Mouse (Mus musculus) heart, adult 18-20 months (tissue): ENCODE results near the gene Dera. TPM values are rescaled to one million over a fixed set of nuclear protein-coding genes. Genes with fewer than 3 reads are reported as not detected.
A peak's percentile ranks its signal among the peaks of the same experiment; 100 is the strongest.

Experiments used
- DNase-seq, 2 experiments: peaks; one replicate each; pipeline ENCODE4 v3.0.0; 2021 to 2022; ENCODE audit warnings: mixed read lengths in 1 of 2
- total RNA-seq, 2 experiments: library from RNA; stranded (reverse); gene quantifications; 2 replicates each; pipeline ENCODE4 v1.2.3; 2021

The Dera gene
- total RNA-seq, 2 experiments from 2014 or later = 5.2 to 7.8 TPM

DNA sequence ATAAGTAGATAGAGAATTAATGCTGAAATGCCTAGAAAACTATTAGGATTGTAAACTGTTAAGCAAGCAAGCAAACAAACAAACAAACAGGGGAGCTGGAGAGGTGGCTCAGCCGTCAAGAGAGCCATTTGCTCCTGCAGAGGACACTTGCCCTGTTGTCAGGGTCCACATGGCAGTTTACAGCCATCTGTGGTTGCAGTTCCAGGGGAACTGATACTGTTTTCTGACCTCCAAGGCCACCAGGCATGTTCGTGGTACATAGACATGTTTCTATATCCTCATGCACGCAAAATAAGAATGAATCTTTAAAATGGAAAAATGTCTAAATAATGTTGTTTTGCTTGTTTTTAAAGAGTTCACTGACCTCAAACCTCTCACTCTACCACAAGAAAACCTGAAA lies 52.0 kb downstream of the Dera start:
- DNase-seq = no peak

DNA sequence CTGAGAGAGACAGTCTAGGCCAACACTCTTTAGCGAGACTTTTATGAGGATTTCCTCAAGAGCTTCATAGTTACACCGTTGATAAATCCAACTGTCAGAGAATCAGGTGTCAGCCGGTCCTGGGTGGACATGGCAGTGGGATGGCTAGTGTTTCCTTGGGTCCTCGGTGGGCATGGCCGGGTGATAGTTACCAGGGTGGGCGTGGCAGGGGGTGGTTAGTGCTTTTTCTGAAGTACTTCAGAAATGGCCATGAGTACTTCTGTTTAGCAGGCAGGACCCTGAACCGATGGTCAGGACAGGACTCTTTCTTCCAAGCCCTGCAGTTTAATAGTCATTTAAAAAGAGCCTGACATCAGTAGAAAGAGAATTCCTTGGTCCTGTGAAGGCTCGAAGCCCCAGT lies 52.5 kb downstream of the Dera start:
- no peak for DNase-seq

DNA sequence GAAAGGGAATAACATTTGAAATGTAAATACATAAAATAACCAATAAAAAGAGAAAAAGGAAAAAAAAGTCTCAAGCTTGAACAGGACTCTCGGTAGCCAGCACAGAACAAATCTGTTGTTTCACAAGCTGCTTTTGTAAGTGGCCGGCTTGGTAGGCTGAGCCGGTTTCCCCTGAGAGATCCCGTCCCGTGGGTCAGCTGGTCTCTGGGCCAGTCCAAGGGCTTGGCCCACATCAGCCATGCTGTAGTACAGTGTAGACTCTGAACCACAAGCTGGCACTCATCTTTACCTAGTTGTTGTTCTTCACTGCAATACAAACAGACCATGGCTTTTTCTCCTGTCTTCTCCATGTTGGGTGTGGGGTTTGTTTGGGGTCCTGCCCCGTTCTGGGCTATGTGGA lies 53.0 kb downstream of the Dera start:
- no peak for DNase-seq

DNA sequence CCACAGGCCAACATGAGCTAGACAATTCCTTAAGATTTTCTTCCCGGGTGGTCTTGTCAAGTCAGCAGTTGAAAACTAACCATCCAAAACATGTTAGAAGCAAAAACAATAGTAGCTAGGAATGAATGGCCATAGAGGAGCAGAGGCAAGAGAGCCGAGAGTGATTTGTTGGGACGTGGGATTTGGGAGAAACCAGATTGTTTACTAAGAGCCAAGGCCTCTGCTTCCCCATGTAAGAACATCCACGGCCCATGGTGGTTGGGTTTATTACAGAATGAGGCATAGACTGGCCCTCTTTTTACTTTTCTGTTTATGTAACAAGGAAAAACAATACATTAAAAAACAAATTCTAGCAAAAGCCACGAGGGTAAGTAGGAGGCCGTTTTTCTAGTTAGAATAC lies 54.4 kb downstream of the Dera start:
- no peak for DNase-seq

DNA sequence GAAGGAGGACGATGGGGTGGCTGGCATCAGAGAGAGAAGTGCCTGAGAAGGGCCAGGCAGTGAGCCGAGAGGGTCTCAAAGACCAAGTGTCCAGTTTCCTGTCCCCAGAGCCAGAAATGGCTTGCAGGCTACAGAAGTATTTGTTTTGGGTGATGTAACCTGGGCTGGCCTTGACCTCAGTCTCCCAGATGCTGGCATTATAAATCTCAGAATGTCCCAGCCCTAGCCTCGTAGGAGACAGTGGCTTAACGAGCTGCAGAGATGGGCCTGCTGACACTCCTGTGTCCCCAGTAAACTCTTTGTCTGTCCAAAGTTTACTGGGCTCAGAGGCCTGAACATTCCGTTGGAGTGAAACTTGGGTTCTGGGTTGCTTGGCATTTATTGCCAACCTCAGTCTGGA lies 55.8 kb downstream of the Dera start:
- no peak for DNase-seq

DNA sequence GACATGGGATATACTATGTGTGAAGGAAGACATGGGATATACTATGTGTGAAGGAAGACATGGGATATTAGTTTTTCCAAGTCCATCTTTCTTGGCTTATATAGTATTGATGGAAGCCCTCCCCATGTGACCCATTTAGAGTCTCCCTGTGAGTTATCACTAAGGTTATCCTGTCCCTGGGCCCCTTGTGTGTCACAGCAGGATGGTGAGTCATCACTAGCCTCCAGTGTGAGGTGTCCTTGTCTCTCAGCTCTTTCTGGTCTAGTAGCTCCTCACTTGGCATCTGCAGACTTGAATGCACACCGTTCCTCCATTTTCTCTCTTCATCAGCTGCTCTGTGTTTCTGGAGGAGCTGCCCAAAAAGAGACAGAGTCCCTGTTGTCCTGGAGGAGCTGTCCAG lies 59.7 kb downstream of the Dera start:
- no peak for DNase-seq

DNA sequence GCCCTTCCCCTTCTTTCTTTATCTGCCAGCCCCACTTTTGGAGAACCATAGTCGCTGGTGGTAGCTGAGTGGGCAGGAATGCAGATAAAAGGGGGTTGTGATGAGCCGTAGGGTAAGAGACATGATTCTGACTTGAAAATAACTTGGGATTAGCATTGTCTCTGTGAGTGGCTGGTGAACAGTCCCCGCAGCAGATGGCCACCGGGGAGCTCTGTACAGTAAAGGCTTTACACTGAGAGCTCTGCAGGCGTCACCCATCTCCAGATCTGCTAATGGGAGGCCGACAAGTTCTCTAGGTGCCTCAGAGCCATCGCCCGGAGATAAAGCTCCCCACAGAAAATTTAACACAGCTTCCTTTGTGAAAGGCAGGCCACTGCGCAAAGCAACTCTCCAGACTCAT lies 62.2 kb downstream of the Dera start:
- DNase-seq = no peak

DNA sequence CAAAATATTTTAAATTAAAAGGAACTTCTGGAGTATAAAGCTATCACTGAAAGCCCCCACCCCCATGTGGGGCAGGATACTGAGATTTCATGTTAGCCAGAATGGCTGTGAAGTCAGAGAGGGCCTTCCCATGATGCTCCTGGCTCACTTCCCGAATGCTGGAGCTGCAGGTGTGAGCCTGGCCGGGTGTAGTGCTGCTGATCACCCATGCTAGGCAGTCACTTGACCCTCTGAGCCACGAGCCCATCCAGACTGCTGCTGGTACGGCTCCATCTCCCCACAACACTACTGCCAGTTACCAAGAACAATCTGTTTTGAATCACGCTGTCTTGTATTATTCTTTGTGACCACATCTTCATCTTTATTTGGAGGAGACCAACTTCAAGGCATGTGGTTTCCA lies 68.2 kb downstream of the Dera start:
- DNase-seq = no peak

DNA sequence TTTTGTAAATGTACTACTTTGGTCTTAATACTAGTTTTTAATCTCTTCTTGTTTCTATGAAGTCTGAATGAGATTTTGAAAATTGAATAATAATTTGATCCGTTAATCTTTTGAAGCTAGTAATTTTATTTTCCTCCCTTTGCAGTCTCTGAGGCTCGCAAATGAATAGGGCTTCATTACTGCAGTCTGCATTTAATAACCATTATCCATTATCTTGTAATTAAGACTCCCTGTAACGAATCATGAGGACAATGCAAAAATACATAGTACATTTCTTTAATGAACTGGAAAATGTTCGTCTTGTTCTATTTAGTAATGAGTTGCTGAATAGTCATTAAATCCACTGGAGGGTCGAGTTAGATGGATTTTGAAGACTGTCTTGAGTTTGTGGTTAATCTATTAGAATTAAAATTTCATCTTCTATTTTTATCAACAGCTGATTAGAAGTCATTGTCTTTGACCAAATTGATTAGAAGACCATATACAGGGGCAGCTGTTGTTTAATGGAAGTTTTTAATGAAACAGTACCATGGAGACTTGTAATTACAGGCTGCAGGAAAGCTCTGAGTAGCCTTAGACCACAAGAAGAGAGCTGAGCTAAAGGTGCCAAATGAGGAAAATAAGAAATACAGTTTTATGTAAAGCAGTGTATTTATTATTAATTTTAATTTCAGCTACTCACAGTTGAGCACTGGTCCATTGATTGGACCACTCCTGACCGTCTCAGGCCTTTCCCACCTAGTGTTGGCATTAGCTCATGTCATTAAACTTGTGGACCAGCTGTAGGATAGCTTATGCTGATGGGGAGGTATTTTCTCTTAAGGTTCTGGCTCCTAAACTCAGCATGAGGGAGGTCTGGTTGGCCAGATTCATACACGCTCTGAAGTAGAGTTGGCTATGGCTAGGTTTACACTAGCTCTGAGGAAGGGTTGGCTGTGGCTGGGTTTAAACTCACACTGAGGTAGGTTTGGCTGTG lies 70.0 kb downstream of the Dera start:
- DNase-seq = no peak

DNA sequence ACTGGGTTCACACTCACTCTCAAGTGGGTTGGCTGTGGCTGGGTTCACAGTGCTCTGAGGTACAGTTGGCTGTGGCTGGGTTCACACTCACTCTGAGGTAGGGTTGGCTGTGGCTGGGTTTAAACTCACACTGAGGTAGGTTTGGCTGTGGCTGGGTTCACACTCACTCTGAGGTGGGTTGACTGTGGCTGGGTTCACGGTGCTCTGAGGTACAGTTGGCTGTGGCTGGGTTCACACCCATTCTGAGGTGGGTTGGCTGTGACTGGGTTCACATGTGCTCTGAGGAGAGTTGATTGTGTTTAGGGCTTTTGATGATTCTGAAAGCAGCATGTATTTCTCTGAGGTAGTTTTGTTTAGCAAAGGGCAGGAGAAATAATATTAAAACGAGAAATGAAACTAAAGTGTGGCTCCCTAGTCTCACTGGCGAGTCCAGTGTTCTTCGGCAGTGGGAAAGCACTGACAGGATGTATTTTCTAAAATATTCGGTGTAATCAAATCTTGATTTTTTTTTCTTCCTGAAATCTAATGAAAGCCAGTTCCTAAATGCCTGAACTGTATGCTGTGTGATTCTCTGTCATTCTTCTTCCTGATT lies 70.8 kb downstream of the Dera start:
- no peak for DNase-seq

DNA sequence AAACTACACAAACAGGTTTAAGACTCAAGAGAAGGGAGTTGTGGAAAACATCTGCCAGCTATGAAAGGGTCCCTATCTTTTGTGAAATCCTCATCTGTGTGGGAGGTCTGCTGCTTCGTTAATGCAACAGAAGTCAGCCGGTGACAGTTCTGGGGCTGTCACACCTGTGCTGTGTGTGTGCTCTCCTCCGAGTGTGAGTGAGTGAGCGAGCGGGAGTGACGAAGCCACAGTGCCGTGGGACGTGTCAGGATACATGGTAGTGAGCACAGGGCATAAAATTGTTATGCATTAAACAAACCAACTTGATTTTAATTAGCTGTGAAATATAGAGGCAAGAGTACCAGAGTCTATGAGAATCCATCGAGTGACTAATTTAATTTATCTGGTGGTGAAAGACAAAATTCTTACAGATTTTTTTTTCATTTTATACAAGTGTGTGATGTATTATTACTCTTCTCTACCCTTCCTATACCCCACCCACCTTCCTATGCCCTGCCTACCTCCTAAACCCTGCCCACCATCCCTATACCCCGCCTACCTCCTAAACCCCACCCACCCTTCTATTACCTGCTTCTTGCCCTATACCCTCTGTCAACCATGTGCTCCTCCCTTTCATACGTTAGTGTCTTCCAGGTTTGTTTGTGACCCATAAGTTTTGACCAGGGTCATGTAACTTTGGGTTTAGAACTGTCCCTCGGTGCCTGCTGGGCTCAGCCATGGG lies 74.9 kb downstream of the Dera start:
- no peak for DNase-seq

DNA sequence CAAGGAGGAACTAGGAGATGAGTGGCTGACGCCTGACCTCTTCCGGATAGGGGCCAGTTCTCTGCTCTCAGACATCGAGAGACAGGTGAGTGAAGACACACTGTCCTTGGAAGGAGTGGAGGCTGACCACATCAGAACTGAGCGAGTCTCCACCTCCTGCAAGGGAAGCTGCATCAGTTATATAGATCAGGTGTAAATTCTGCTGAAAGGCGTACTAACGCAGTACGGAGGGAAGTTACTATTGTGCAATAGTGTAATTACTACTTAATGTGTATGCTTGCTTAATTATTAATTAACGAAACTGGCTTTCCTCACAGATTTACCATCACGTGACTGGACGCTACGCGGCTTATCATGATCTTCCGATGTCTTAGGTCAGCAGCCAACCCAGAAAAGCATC lies 82.5 kb downstream of the Dera start:
- no peak for DNase-seq

DNA sequence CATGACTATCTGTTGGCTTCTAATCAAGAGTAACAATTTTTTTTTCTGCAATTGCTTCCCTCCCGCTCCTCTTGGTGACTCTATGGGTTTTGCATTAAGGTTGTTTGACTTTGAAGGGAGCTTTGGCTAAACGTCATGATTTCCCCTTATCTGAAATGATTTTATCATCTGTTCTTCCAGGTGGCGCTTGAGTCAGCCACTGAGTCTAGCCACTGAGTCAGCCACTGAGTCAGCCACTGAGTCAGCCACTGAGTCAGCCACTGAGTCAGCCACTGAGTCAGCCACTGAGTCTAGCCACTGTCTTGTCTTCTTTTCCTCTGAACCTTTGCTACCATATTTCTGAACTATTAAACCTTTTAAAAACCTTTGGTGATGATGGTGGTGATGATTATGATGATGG lies 89.0 kb downstream of the Dera start:
- no peak for DNase-seq

DNA sequence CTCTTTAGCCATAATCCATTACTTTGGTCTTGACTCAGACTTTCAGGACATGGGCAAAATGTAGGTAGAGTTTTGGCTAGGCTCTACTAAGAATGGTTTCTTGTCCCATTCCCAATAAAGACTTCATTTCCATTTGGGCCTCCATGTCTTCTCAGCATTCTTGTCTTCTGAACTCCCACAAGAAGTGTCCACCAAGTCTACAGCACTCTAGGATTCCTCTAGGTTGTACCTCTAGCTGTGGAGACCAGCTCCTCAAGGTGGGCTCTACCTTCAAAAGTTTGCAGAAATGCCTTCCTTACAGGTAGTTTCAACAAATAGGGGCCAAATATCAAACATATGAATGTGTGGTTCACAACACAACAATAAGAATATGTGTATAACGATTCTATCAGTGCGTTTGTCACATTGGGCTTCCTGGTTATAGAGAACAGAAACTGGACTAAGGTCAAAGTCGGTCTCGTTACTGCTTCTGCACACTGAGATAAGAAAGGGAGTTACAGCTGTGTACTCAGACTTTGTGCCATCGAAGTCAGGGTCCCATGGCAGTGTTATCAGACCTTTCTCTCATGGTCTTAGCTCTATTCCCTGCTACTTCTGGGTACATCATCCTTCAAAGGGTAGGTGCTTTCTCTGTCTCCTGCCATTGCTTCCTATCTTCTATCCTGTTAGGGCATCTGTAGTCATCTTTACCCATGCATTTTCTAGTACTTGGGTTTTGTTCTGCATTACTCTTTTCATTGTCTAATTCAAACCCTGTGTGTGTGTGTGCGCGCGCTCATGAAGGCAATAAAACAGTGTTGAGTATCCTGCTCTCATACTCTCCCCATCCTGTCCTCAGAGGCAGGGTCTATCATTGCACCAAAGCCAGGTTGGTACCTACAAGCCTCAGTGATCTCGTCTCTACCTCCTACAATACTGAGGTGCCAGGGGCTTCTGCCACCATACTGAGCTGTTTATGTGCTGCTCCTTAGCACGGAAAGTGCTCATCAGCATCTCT lies 103.2 kb downstream of the Dera start:
- DNase-seq = no peak

DNA sequence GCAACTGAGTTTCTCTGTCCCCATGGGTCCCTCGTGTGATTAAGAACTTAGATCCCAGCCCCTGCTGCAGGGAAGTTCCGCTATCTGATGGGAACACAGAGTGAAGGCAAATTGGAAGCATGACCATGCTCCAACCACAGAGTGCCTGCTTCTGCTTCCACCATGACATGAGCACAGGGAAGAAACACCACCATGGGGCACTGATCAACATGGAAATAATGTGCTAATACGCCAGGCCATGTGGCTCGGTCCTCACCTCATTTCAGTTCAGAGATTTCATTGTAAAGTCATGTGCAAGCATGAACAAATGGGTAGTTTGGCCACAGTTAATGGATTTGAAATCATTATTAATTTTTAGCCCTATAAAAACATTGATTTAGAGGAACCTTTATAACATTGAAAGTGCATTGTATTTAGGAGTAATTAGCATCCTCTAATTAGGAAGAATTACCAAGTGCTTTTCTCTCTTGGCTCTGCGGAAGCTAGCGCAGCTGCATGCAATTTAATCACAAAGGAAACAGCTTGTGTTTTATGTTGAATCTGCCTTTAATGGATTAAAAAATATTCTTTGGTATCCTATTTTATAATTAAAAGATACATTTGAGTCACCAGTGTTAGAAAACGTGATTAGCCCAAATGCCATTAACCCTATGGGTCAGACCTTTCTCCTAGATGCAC lies 115.7 kb downstream of the Dera start:
- DNase-seq = no peak

DNA sequence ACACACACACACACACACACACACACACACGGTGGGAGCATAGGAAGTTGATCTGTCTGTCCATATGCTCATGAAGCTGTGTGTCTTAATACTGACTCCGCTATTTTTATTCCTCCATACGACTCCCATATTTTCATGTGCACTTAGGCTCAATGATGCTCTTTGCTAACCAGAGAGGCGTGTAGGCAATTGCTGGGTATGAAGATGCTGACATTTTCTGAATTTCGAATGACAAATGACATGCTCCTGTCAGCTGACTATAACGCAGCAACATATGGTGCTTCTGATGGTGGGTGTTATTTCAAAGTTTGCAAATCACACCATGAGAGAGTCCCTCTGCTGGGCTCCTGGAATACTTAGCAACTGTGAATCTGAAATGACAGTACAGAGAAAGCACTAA lies 116.3 kb downstream of the Dera start:
- DNase-seq = no peak

DNA sequence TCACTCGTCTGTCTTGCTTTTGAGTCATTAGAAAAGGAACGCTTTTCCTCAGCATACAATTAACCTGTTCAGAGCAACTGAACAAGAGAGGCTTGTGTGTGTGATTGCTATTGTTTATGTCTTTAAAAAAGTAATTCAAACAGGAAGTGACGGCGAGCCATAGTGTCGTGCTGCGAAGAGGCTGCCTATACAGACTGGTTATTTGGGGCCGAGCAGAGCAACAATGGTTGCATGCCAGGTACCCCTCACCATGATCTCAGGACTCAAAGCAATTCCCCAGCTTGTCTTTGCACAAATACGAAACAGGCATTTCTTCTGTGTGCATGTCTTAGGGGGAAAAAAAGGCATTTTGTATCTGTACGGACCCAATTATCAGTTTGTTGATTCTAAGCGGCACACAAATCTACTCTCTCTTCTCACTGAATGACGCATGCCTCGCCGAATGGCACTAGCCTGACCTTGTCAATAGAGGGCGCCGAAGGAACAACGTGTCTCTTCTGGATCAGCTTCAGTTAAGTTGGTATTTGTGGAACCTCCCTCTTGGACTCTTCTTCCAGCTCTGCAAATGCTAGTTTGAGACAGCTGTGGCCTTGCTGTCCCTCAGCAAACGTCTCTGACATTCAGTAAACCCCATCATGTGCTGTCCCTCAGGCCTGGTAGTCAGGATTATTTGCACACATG lies 117.8 kb downstream of the Dera start:
- peak; percentile 41 to 77 for DNase-seq

DNA sequence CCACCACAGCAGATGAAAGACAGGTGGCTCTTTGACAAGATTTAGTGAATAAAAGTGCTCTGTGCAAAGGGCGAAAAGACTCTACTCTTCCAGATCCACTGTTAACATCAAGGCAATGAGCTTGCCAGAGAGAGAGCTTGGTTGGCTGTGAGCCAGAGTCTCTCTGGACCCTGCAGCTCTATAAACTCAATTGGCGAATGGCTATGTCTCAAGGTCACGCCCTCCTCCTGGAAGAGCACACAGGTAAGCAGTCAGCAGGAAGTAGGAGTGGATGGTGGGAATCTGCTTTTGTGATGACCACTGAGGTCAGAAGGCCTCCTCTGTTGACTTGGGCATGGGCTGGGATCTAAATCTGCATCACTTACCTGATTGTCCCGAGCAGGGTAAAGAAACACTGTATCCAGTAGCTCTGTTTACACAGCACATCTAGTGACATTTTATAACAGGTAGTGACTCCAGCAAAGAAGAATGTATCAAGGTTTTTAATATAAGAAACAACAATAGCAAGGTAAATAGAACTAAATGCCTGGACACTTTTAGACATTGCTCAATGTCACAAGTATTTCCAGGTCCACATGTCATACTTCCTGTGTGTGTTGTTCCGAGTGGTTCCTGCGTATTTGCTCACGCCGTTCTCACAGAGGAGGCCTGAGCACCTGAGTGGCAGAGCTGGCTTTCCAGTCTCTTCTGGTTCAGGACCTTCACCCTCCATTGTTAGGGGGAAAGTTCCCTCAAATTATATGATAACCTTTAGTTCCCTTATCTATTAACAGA lies 120.3 kb downstream of the Dera start:
- DNase-seq = no peak

DNA sequence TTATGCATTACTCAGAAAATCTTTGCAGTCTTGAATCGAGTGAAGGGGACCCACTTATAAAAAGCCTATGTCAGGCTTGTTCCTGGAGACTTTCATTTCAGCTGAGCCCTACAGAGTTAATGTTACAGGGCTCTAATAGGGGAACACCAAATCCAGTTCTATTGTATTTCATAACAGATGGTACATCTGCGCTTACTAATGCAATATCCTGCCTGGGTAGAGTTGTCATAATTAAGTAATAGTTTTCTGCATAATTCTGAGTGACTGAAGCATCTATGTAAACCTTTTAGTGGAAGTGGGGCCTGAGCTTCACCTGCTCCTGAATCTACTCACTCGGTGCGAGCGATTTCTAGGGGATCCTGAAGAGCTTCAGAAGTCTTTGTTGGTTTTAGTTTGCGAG lies 131.3 kb downstream of the Dera start:
- DNase-seq = no peak
